Mouse (Mus musculus) heart, embryonic 15.5 days (tissue): ENCODE data around the gene Apba1. TPM values are rescaled to one million over a fixed set of nuclear protein-coding genes. Genes with fewer than 3 reads are reported as not detected.

Source experiments
- ATAC-seq: fragments of 200-750 bp; cut with Nextera tagmentation; replicated peaks from 2 replicates; pipeline ENCODE4 v1.8.0; 2017; ENCODE audit warnings: low read depth, moderate TSS enrichment; ENCODE audit not compliant: insufficient number of reproducible peaks, insufficient read depth, low FRiP score
- H3K27ac ChIP-seq: fragments of 300-500 bp; sonication (generic); 2 replicates; pipeline ENCODE4 v1.5.1; 2015; ENCODE audit warnings: mild to moderate bottlenecking, inconsistent platforms
- H3K27me3 ChIP-seq: fragments of 300-500 bp; sonication (generic); 2 replicates; pipeline ENCODE4 v1.6.1; 2015; ENCODE audit warnings: inconsistent platforms
- H3K36me3 ChIP-seq: fragments of 300-500 bp; sonication (generic); 2 replicates; pipeline ENCODE4 v1.6.1; 2015; ENCODE audit warnings: mild to moderate bottlenecking, inconsistent platforms
- H3K4me1 ChIP-seq: fragments of 300-500 bp; sonication (generic); replicated peaks from 2 replicates; pipeline ENCODE4 v1.6.1; 2015; ENCODE audit warnings: inconsistent platforms
- H3K4me2 ChIP-seq: fragments of 300-500 bp; sonication (generic); 2 replicates; pipeline ENCODE4 v1.6.1; 2015; ENCODE audit warnings: inconsistent platforms, mild to moderate bottlenecking, moderate library complexity
- H3K4me3 ChIP-seq: fragments of 300-500 bp; sonication (generic); 2 replicates; pipeline ENCODE4 v1.5.1; 2015; ENCODE audit warnings: mild to moderate bottlenecking, inconsistent platforms
- H3K9ac ChIP-seq: fragments of 300-500 bp; sonication (generic); 2 replicates; pipeline ENCODE4 v1.6.1; 2015; ENCODE audit warnings: mild to moderate bottlenecking, inconsistent platforms
- H3K9me3 ChIP-seq: fragments of 300-500 bp; sonication (generic); replicated peaks from 2 replicates; pipeline ENCODE4 v1.6.1; 2016; ENCODE audit warnings: inconsistent platforms
- WGBS: fragments of 180-500 bp; shearing (Covaris S2); methylation state at CpG from one replicate; pipeline ENCODE4 v1.1.7; 2015; ENCODE audit warnings: mixed read lengths; 5-methylcytosine and 5-hydroxymethylcytosine counted together
- polyA plus RNA-seq: library from polyadenylated mRNA; unstranded; fragments of >200 nt; fragmentation: Nextera tagmentation; extraction: Ambion mirVana; gene quantifications from 2 replicates; pipeline ENCODE4 v1.2.1, GENCODE M21; 2015

The Apba1 gene
- polyA plus RNA-seq, 1 experiment from 2014 or later: 0.37 TPM

DNA sequence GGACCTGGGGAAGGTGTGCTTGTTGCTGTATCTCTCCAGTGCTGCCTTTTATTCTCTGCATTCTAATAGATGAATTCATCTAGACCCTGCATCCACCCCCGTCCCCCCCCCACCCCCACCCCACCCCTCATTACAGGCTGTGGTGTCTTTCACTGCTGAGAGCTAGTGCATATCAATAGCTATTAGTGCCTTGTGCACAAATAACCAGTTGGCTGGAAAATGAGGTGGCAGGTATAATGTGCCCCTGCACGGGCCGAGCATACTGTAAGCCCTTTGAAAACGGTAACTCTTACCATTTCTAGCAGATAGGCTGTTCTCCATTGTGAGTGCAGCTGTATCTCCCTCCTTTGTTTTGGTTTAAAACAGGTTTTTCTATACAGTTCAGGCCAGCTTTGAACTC lies 146.2 kb downstream of the Apba1 start:
- Histone ChIP-seq H3K9me3 (no peaks in the 10 kb centered on the region), H3K36me3 (no peaks in the 10 kb centered on the region), H3K4me3 (no peak overlapping the region), H3K27ac (no peak overlapping the region), H3K4me1 (no peaks in the 10 kb centered on the region), H3K27me3 (0 out of 2 replicates have a peak, but pooled peaks cover 5% of the 10 kb centered on the region), H3K4me2 (no peak overlapping the region), H3K9ac (no peak overlapping the region)
- ATAC-seq: no peak
- WGBS: 76% methylated on average over 4 of the region's 4 CpGs

DNA sequence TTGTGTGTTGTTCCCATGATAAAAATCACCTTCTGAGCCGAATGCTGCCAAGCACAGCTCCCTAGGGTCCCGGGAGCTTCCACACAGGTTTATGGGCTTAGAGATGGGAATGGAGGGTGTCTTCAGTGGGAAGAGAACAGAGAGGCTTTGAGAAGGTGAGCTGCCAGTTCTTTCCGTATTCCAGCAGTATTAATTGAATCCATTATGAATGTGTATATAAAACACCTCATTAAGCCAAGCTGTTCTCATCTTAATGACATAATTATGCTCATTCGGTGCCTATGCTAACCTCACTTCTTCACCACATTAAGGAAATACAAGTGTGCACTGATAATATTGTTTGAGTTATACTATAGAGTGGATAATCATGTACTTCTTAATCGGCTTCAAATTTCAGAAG lies 147.1 kb downstream of the Apba1 start:
- 79% methylated on average over 5 of the region's 5 CpGs for WGBS
- Histone ChIP-seq H3K9ac (no peak overlapping the region), H3K27ac (no peak overlapping the region), H3K36me3 (no peaks in the 10 kb centered on the region), H3K9me3 (no peaks in the 10 kb centered on the region), H3K27me3 (0 out of 2 replicates have a peak, but pooled peaks cover 5% of the 10 kb centered on the region), H3K4me1 (peaks cover 4% of the 10 kb centered on the region), H3K4me3 (no peak overlapping the region), H3K4me2 (no peak overlapping the region)
- ATAC-seq: no peak

DNA sequence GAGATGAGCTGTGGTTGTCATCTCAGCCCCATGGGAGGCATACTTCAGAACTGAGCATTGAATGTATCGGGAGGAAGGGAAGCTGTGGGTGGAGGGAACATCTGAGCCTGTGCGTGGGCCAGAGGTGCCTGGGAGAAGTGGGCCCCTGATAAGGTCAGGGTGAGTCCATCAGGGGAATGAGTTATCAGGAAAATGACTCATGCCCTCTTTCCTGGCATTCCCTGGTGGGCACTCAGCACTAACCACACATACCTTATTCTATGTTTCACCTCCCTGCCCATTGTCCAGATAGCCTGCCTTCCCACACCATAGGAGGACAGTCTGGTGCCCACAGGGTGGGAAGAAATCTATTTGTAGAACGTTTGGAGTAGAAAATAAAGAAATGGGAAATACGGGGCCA lies 151.7 kb downstream of the Apba1 start:
- Histone ChIP-seq H3K27ac (no peak overlapping the region), H3K4me3 (no peak overlapping the region), H3K4me2 (no peak overlapping the region), H3K9me3 (no peaks in the 10 kb centered on the region), H3K27me3 (no peaks in the 10 kb centered on the region), H3K9ac (no peak overlapping the region), H3K36me3 (no peaks in the 10 kb centered on the region), H3K4me1 (peaks cover 4% of the 10 kb centered on the region)
- ATAC-seq: no peak
- WGBS: 33% methylated on average over 4 of the region's 4 CpGs

DNA sequence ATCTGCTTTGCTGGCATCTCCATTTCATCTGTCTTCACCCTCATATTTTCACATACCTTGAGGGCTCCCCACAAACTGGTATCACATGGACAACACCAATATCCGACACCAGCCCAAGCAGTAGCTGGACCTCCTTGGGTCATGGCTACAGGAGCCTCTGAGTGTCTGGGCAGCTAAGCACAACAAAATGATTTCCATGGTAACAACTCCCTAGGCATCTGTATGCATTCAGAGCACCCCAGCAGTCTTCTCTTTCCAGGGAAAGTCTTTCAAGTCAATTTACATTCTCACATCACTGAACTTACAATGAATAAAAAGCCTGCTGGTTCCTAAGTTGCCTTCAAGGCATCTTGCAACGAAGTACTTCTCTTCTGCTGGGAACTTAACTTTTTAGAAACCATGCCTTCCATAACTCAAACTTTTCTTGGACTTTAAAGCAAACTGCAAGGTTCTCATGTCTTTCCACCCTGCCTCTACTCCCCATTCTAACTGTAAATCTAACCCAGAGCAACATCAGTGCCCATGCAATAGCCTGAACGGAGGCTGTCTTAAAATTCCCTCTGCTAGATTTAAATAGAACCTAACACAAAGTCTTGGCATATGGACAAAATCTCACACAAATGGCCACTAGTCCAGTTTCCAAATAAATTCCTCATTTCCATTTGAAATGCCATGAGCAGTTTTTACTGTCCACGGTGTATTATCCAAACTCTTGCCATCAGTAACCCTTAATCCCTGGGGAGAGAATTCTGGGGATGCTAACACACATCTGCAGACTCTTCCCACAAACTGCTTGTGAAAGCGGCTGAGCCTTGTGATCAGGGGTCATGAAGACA lies 160.9 kb downstream of the Apba1 start:
- no peak overlapping the region for H3K4me2 ChIP-seq
- H3K27ac ChIP-seq: no peak overlapping the region
- no peak for ATAC-seq
- no peaks in the 10 kb centered on the region for H3K9me3 ChIP-seq
- no peaks in the 10 kb centered on the region for H3K27me3 ChIP-seq
- no peaks in the 10 kb centered on the region for H3K36me3 ChIP-seq
- H3K4me3 ChIP-seq: no peak overlapping the region
- no peaks in the 10 kb centered on the region; the same call in 1 of the 2 replicates for H3K4me1 ChIP-seq
- WGBS: 77% methylated on average over 5 of the region's 5 CpGs
- H3K9ac ChIP-seq: no peak overlapping the region

DNA sequence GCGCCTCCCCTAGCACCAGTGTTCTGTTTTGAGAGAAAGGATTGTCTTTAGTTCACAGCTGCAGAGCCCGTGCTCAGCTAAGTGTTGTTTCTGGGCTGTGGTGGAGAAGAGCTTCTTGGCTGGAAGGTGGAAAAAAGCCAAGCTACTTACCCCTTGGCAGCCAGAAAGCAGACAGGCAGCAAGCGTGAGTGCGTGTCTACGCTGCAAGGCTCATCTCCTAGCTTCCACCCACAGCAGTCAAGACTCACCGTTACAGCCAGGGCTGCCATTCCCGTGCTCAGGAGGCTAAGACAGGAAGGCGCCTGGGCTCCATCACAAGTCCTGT lies 161.5 kb downstream of the Apba1 start:
- H3K27ac ChIP-seq: no peak overlapping the region
- no peak for ATAC-seq
- H3K4me3 ChIP-seq: no peak overlapping the region
- no peaks in the 10 kb centered on the region; the same call in 1 of the 2 replicates for H3K4me1 ChIP-seq
- WGBS: 73% methylated on average over 8 of the region's 8 CpGs
- no peaks in the 10 kb centered on the region for H3K9me3 ChIP-seq
- no peaks in the 10 kb centered on the region for H3K27me3 ChIP-seq
- no peaks in the 10 kb centered on the region for H3K36me3 ChIP-seq
- no peak overlapping the region for H3K4me2 ChIP-seq
- no peak overlapping the region for H3K9ac ChIP-seq

DNA sequence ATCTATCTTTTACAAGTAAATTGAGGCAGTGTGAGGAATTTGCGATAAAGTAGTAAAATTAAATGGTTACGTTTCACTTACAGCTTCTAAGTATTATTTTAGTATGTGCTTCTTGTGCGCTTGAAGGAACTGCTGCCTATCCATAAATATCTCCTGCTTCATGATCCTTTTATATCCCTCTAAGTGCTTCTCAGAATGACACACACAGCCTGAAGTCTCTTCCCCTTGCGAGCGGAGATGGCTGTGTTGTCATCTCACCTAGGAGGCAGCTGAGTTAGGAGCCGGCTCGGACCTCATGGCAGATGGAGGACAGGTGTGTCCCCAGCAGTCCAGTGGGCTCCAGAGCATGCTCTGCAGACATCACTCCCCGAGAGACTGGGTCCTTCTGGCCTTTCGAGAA lies 163.9 kb downstream of the Apba1 start:
- no peak for ATAC-seq
- H3K27ac ChIP-seq: no peak overlapping the region
- H3K4me3 ChIP-seq: no peak overlapping the region
- H3K27me3 ChIP-seq: no peaks in the 10 kb centered on the region
- no peak overlapping the region for H3K4me2 ChIP-seq
- no peaks in the 10 kb centered on the region for H3K9me3 ChIP-seq
- no peak overlapping the region for H3K9ac ChIP-seq
- 69% methylated on average over 9 of the region's 9 CpGs for WGBS
- no peaks in the 10 kb centered on the region; the same call in 1 of the 2 replicates for H3K4me1 ChIP-seq
- no peaks in the 10 kb centered on the region for H3K36me3 ChIP-seq

DNA sequence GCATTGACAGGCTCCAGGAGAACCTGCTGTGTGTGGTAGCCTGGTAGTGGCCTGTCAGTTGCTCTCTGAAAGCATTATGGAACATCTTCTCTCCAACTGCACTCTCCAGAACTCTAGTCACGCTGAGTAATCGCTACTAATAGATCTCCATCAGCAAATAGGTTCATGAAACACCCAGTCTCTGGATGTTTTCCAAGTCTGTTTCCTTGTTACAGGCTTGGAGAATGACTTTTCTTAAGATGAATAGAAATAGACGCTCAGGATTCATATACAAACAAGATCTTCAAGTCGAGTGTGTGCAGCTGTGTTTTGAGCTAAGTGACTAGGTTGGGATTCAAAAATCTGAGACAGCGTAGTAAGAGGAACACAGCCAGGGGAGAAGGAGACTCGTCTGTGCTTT lies 165.4 kb downstream of the Apba1 start:
- Histone ChIP-seq H3K4me2 (no peak overlapping the region), H3K9me3 (no peaks in the 10 kb centered on the region), H3K36me3 (no peaks in the 10 kb centered on the region), H3K27me3 (no peaks in the 10 kb centered on the region), H3K4me3 (no peak overlapping the region), H3K4me1 (no peaks in the 10 kb centered on the region; the same call in 1 of the 2 replicates), H3K27ac (no peak overlapping the region), H3K9ac (no peak overlapping the region)
- WGBS: 70% methylated on average over 6 of the region's 6 CpGs
- ATAC-seq: no peak

DNA sequence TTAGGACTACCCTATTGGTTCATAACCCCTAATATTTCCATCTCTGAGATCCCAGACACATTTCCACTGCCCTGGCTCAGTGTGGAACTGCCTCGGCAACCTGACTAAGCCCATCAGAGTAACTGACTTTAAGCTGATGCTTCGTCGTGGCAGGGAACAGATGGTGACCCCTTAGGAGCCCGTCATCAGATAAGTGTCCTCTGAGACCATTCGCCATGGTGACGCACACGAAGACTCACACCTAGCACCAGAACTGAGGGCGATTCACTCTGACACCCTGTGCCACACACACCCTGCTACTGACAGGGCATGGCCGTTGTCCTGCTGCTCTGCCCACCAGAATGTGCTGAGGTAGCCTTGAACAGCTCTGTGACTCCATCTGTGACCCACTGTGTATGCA lies 166.1 kb downstream of the Apba1 start:
- 81% methylated on average over 9 of the region's 9 CpGs for WGBS
- Histone ChIP-seq H3K36me3 (no peaks in the 10 kb centered on the region), H3K4me1 (no peaks in the 10 kb centered on the region; the same call in 1 of the 2 replicates), H3K27ac (no peak overlapping the region), H3K9ac (no peak overlapping the region), H3K9me3 (no peaks in the 10 kb centered on the region), H3K27me3 (no peaks in the 10 kb centered on the region), H3K4me2 (no peak overlapping the region), H3K4me3 (no peak overlapping the region)
- no peak for ATAC-seq

DNA sequence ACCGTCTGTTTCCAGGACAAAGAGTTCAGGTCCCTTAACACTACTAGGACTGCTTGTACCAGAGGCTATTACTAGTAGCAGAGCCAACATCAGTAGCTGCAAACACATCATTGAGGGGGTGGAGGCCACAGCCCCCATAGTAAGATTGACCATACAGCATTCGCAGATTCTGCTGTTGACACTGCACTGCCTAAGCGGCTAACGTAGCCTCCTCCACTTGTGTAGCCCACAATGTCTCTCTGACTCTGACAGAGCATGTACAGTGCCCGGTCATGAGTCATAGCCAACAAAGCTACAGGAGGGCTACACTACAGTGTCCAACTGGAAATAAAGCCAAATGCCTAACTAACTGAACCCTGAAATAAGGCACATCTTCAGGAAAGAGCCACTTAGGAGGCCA lies 166.9 kb downstream of the Apba1 start:
- Histone ChIP-seq H3K36me3 (no peaks in the 10 kb centered on the region), H3K9me3 (no peaks in the 10 kb centered on the region), H3K27me3 (no peaks in the 10 kb centered on the region), H3K4me2 (no peak overlapping the region), H3K9ac (no peak overlapping the region), H3K4me1 (no peaks in the 10 kb centered on the region; the same call in 1 of the 2 replicates), H3K27ac (no peak overlapping the region), H3K4me3 (no peak overlapping the region)
- ATAC-seq: no peak
- WGBS: 83% methylated on average over 5 of the region's 5 CpGs

DNA sequence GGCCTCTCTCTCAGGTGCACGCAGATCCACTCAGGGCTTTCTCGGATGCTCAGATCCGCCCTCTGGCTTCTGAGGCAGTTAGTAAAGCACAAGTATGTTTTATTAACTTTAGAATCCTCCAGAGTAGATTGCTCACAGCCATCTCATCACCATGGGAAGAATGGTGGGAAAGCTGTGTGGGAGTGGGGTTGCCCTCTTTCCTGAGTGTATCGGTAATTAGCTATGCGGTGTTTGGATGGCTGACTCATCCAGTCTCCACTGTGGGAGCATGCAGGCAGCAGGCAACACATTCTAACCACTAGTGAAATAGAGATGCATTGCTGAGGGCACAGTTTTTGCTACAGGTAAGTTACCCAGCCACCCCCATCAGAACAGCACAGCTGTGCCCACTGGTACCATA lies 172.1 kb downstream of the Apba1 start:
- no peak overlapping the region for H3K27ac ChIP-seq
- H3K36me3 ChIP-seq: no peaks in the 10 kb centered on the region
- no peaks in the 10 kb centered on the region for H3K27me3 ChIP-seq
- no peak overlapping the region for H3K9ac ChIP-seq
- no peak for ATAC-seq
- 85% methylated on average over 5 of the region's 5 CpGs for WGBS
- H3K4me3 ChIP-seq: no peak overlapping the region
- H3K4me1 ChIP-seq: no peaks in the 10 kb centered on the region
- H3K4me2 ChIP-seq: no peak overlapping the region
- no peaks in the 10 kb centered on the region for H3K9me3 ChIP-seq

DNA sequence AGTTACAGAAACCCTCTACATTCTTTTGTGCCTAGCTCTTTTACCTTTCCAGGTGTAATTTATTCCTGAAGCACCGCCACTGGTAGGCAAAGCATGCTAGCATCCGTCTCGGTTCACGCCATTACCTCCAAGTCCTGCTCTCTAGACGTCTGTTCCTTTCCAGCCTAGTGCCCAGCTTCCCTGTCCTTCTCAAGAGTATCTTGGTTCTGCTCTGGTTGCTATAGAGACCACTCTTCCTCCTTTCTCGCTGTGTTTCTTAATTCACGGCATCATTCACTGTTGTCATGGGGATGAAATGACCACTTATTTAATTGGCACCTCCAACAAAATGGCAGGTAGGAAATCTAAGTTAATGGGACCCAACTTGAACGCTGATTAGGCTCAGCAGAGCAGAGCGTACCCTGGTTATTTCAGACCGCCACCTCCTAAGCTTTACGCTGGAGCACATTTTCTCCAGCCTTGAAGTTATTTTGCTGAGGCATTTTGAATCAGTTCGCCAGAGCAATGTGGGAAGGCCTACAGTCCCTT lies 182.8 kb downstream of the Apba1 start:
- no peak overlapping the region for H3K4me2 ChIP-seq
- WGBS: 85% methylated on average over 12 of the region's 12 CpGs
- no peaks in the 10 kb centered on the region for H3K36me3 ChIP-seq
- H3K4me1 ChIP-seq: 0 out of 2 replicates have a peak, but pooled peaks cover under 1% of the 10 kb centered on the region
- H3K27me3 ChIP-seq: no peaks in the 10 kb centered on the region
- H3K9me3 ChIP-seq: no peaks in the 10 kb centered on the region
- no peak overlapping the region for H3K4me3 ChIP-seq
- H3K27ac ChIP-seq: no peak overlapping the region
- no peak for ATAC-seq
- no peak overlapping the region for H3K9ac ChIP-seq

DNA sequence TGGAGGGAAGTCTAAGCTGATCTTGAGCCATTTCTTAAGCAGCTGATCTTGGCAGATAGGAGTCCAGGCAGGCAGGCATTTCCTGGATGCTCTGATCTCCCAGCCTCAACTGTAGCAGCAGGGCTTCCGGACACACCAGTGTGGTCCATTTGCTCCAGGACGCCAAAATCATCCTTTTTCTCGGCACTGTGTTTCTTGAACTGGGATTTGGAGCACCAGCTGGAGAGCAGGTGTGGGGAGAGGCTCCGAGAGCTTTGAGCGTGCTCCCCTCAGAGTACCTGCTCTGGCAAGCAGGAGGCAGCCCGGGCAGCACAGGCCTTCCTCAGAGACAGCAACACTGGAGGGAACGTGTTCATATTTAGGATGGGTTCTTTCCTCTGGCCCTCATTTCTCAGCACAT lies 184.2 kb downstream of the Apba1 start:
- no peak for ATAC-seq
- no peak overlapping the region for H3K4me3 ChIP-seq
- H3K4me1 ChIP-seq: 0 out of 2 replicates have a peak, but pooled peaks cover 4% of the 10 kb centered on the region
- H3K9me3 ChIP-seq: no peaks in the 10 kb centered on the region
- H3K27ac ChIP-seq: no peak overlapping the region
- no peaks in the 10 kb centered on the region for H3K36me3 ChIP-seq
- H3K27me3 ChIP-seq: no peaks in the 10 kb centered on the region
- H3K4me2 ChIP-seq: no peak overlapping the region
- WGBS: 81% methylated on average over 7 of the region's 7 CpGs
- H3K9ac ChIP-seq: no peak overlapping the region
